ENCODE assay signal across 12 mouse cellular contexts in genomic region chr17:68933265-68933664, GRCm38 (mm10).
"Had no signal": no experiment of that assay in that cellular context is flagged by ENCODE, and none has a peak within 500 bp of the region (broad histone marks: within the 10 kb centered on the region; RNA-seq: fewer than 3 reads in every experiment).

No protein-coding gene starts in this region.

- DNase-seq: kidney, adult 18-20 months; kidney, adult 9 months; kidney, postnatal 14 days; kidney, postnatal 4 days; layer of hippocampus, postnatal 36 days; liver; lung, adult 18-20 months; lung, postnatal 10 days; lung, postnatal 36 days; midbrain, embryonic 14.5 days; thymus, adult 18-20 months; thymus, postnatal 36 days had no signal
